Mouse (Mus musculus): ENCODE measurements around the gene Slc7a5.

The Slc7a5 gene

GRCm38 (mm10) chr8:121907587-121908248 is at the start of gene Slc7a5:
Gene Slc7a5 (minus strand): TSS chr8:121907694.
- DNase-seq (ENCODE audit: low read depth, low spot score), result peak; percentile 97

- DNase-seq (ENCODE audit: low read depth, low spot score), result no peak
Observed at GRCm38 (mm10) chr8:121955825-121956500, 48.5 kb upstream of the Slc7a5 start.

GRCm38 (mm10) chr8:121954981-121955555 is 47.6 kb upstream of the Slc7a5 start:
- no peak for DNase-seq (ENCODE audit: low read depth, low spot score)

- DNase-seq (ENCODE audit: low read depth, low spot score), result no peak
Observed at GRCm38 (mm10) chr8:121953821-121954545, 46.5 kb upstream of the Slc7a5 start.

GRCm38 (mm10) chr8:121952800-121953199 is 45.3 kb upstream of the Slc7a5 start:
- no peak for DNase-seq (ENCODE audit: low read depth, low spot score)

GRCm38 (mm10) chr8:121952122-121952521 is 44.6 kb upstream of the Slc7a5 start:
- no peak for DNase-seq (ENCODE audit: low read depth, low spot score)

GRCm38 (mm10) chr8:121951656-121952009 is 44.1 kb upstream of the Slc7a5 start:
- DNase-seq (ENCODE audit: low read depth, low spot score), result no peak

- peak; percentile 71 for DNase-seq (ENCODE audit: low read depth, low spot score)
Observed at GRCm38 (mm10) chr8:121950749-121951655, 43.5 kb upstream of the Slc7a5 start.

- DNase-seq (ENCODE audit: low read depth, low spot score), result peak; percentile 100
Observed at GRCm38 (mm10) chr8:121949941-121950748, 42.7 kb upstream of the Slc7a5 start.

GRCm38 (mm10) chr8:121949222-121949800 is 41.8 kb upstream of the Slc7a5 start, which contains the start of gene Banp:
Gene Banp (plus strand): TSS chr8:121949750.
- no peak for DNase-seq (ENCODE audit: low read depth, low spot score)

GRCm38 (mm10) chr8:121948321-121949145 is 41.0 kb upstream of the Slc7a5 start:
- DNase-seq (ENCODE audit: low read depth, low spot score), result peak; percentile 54

GRCm38 (mm10) chr8:121947753-121948141 is 40.3 kb upstream of the Slc7a5 start:
- peak; percentile 84 for DNase-seq (ENCODE audit: low read depth, low spot score)

- DNase-seq (ENCODE audit: low read depth, low spot score), result no peak
Observed at GRCm38 (mm10) chr8:121947047-121947752, 39.7 kb upstream of the Slc7a5 start.

GRCm38 (mm10) chr8:121946351-121946750 is 38.9 kb upstream of the Slc7a5 start:
- no peak for DNase-seq (ENCODE audit: low read depth, low spot score)

- no peak for DNase-seq (ENCODE audit: low read depth, low spot score)
Observed at GRCm38 (mm10) chr8:121944831-121945230, 37.3 kb upstream of the Slc7a5 start, which contains the start of gene Car5a. Gene Car5a (minus strand): TSS chr8:121944904.

GRCm38 (mm10) chr8:121943716-121944115 is 36.2 kb upstream of the Slc7a5 start:
- DNase-seq (ENCODE audit: low read depth, low spot score), result no peak

- no peak for DNase-seq (ENCODE audit: low read depth, low spot score)
Observed at GRCm38 (mm10) chr8:121943057-121943540, 35.6 kb upstream of the Slc7a5 start.

- no peak for DNase-seq (ENCODE audit: low read depth, low spot score)
Observed at GRCm38 (mm10) chr8:121938732-121939131, 31.2 kb upstream of the Slc7a5 start.

Data from CD4-positive helper T cell, adult 2 months (primary cell).